Mouse (Mus musculus): ENCODE results near the gene Armh1.
"Not testable (repeated sequence)": the region's sequence is repeated elsewhere in the genome, so short reads cannot be mapped to it uniquely, and the experiment has no call there.

Gene Armh1

DNA sequence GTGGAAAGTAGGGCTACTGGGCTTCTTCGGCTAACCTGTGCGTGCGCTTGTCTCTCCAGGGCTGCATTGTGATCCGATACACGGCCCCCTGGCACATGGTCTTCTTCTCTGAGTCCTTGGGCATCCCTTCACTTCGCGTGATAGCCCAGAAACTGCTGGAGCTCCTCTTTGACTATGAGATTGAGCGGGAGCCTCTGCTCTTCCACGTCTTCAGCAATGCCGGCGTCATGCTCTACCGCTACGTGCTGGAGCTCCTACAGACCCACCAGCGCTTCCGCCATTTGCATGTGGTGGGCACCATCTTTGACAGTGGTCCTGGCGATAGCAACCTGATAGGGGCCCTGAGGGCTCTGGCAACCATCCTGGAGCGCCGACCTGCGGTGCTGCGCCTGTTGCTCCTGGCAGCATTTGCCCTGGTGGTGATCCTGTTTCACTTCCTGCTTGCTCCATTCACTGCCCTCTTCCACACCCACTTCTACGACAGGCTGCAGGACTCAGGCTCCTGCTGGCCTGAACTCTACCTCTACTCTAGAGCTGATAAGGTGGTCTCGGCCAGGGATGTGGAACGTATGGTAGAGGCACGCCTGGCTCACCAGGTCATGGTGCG is 16.0 kb upstream of the Armh1 start:
- DNase-seq (ENCODE audit: low spot score in 2 of 2), result no peak

- peak; percentile 74 to 87 for DNase-seq (ENCODE audit: low spot score in 2 of 2)
These were observed 15.4 kb upstream of the Armh1 start for GRCm38 (mm10) chr4:117267284-117267683.

GRCm38 (mm10) chr4:117262987-117263386 is 11.1 kb upstream of the Armh1 start:
- no peak for DNase-seq (ENCODE audit: low spot score in 2 of 2)

DNA sequence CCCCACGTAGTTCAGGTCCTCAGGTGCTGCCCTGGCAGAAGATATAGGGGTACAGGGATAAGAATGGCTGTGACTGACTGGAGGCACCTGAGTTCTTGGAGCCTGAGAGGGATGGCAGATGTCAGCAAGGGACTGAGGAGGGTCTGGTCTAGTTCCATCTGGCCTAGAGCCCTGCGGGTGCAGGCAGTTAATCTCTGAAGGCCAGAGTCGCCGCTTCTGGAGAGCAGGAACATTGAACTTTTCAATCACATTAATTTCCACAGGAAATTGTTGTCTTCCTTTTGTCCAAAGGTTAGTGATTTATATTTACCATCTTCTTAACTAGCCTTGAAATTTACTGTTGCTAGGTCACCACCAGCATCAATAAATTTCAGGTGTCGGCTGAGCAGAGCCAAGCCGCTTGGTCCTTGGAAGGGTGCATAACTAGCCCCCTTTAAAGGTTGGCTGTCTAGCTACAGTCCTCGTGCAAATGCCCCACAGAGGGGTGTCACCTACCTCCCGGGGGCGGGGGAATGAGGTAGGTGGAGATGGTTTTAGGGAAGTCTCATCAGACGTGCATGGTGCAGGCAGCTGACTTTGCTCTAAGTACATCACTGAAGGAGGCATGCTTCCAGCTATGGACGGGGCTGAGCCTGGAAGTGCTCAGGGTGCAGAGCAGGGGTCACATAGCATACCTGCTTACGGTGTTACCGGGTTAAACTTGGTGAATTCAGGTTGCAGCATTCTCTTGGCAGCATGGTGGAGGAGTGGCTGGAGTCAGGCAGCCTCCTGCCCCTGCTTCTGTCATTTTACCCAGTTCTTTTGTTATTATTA is 10.4 kb upstream of the Armh1 start:
- peak in 1 of 2 experiments; percentile 11 for DNase-seq (ENCODE audit: low spot score in 2 of 2)

- no peak for DNase-seq (ENCODE audit: low spot score in 2 of 2)
These were observed 9.3 kb upstream of the Armh1 start for GRCm38 (mm10) chr4:117261222-117261621.

GRCm38 (mm10) chr4:117259909-117260308 is 8.0 kb upstream of the Armh1 start:
- not testable (repeated sequence) for DNase-seq (ENCODE audit: low spot score in 2 of 2)

GRCm38 (mm10) chr4:117254672-117255071 is 2.7 kb upstream of the Armh1 start:
- DNase-seq (ENCODE audit: low spot score in 2 of 2), result no peak

GRCm38 (mm10) chr4:117254017-117254627 is 2.2 kb upstream of the Armh1 start:
- DNase-seq (ENCODE audit: low spot score in 2 of 2), result no peak

- no peak for DNase-seq (ENCODE audit: low spot score in 2 of 2)
These were observed 1.5 kb upstream of the Armh1 start for GRCm38 (mm10) chr4:117253218-117254016.

DNA sequence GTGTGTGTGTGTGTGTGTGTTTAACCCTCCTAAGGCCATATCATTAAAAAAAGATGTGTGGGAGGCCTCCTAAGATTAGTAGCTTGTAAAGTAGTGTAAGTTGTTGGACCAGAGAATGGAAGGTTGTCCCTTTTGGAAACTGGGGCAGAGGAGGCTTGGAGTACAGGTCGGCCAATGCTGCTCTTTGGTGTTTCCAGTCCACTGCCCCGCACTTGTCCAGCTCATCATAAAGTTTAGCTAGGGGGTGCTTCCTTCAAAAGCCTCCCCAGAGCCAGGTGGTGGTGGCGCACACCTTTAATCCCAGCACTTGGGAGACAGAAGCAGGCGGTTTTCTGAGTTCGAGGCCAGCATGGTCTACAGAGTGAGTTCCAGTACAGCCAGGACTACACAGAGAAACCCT is 830 bp upstream of the Armh1 start:
- no peak for DNase-seq (ENCODE audit: low spot score in 2 of 2)

DNA sequence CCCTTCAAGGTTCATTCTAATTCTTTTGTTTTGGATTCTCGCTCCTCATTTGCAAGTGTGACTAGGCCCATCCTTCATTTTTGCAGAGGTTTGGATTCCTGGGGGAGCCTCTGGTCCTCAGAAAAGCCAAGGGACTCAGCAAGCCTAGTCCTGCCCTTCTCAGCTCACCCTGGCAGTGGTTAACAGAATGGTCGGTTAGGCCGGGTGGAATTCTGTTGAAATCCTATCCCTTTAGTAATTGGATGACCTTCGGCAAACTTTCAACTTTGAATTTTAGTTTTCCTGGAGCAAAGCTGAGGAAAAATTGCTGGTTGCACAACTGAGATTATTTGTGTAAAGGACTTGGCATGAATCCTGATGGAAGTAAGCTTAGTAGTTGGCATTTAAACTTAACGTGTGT is 426 bp upstream of the Armh1 start:
- no peak for DNase-seq (ENCODE audit: low spot score in 2 of 2)

- no peak for DNase-seq (ENCODE audit: low spot score in 2 of 2)
These were observed 943 bp downstream of the Armh1 start for GRCm38 (mm10) chr4:117250982-117251381.

- no peak for DNase-seq (ENCODE audit: low spot score in 2 of 2)
These were observed 11.1 kb downstream of the Armh1 start for GRCm38 (mm10) chr4:117240867-117241266.

- no peak for DNase-seq (ENCODE audit: low spot score in 2 of 2)
These were observed 12.8 kb downstream of the Armh1 start for GRCm38 (mm10) chr4:117239153-117239552.

- no peak for DNase-seq (ENCODE audit: low spot score in 2 of 2)
These were observed 16.1 kb downstream of the Armh1 start for GRCm38 (mm10) chr4:117235822-117236221.

DNA sequence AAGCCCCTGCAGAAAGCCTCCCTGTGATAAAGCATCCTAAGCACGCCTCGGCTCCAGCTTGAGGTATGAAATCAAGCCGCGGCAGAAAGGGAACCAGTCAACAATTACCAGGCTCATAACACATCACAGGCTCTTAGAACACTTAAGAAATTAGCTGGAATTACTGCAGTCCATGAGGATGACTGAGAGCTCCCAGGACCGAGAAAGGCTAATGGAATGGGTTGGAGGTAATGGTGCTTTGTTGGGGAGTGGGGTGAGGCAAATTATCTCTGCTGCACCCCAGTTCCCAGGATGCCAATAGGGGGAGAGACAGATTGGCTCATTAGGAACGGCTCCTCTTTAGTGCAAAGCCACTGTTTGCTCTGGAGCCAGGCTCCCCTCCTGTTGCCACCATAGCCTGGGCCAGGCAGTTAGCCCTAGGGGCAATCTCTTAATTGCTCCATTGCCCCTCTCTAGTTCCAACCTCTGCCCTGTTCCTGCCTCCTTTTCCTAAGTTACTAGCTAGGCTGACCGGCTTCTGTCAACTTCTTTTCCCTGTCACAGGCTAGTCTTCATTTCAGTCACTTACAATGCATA is 17.7 kb downstream of the Armh1 start:
- DNase-seq (ENCODE audit: low spot score in 2 of 2), result no peak

DNA sequence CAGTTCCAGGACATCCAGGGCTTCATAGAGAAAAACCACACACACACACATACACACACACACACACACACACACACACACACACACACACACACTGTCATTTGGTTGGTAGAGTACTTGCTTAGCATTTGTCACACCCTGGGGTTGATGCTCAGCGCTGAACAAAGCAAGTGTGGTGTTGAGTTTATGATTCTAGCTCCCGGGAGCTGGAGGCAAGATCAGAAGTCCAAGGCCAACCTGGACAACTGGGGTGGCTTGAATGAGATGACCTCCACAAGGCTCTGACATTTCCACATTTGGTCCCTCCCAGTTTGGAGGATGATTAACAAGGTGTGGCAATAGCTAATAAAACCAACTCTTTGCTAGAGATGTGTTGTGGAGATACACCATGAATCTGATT is 20.7 kb downstream of the Armh1 start:
- DNase-seq (ENCODE audit: low spot score in 2 of 2), result no peak

DNA sequence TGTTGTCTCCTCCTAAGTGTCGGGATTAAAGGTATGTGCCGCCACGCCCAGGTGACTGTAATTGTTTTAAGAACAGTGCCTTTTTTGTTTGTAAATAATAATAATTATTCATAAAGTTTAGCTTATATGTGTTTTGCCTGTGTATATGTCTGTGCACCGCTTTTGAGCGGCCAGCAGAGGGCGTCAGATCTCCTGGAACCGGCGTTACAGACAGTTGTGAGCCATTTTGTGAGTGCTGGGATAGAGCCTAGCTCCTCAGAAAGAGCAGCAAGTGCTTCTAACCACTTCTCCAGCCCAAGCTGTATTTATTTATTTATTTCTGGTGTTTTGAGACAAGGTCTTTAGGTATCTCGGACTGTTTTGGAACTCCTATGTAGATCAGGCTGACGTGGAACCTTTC is 21.6 kb downstream of the Armh1 start:
- DNase-seq (ENCODE audit: low spot score in 2 of 2), result no peak

- no peak for DNase-seq (ENCODE audit: low spot score in 2 of 2)
These were observed 22.3 kb downstream of the Armh1 start for GRCm38 (mm10) chr4:117229590-117229989.

GRCm38 (mm10) chr4:117225250-117225649 is 26.7 kb downstream of the Armh1 start:
- no peak for DNase-seq (ENCODE audit: low spot score in 2 of 2)

DNA sequence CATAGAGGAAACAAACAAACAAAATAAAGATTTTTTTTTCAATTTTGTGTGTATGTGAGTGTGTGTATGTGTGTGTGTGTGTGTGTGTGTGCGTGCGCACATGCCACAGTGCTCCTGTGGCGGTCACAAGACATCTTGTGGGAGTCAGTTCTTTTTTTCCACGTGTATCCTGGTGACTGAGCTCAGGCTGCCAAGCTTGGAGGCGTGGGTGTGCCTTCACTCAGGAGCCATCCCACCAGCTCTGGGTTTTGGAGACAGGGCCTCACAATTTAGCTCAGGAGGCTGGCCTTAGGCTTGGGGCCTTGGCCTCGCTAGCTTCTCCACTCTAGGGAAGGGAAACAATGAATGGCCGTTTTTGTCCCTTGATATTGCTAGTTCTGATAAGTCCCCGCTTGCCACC is 27.8 kb downstream of the Armh1 start:
- no peak for DNase-seq (ENCODE audit: low spot score in 2 of 2)

GRCm38 (mm10) chr4:117223001-117223400 is 28.9 kb downstream of the Armh1 start:
- DNase-seq (ENCODE audit: low spot score in 2 of 2), result no peak

Measured in spleen, postnatal 4 days (tissue).